Mouse (Mus musculus): ENCODE results near the gene Tcp11x2. TPM values are rescaled to one million over a fixed set of nuclear protein-coding genes. Genes with fewer than 3 reads are reported as not detected.

Tcp11x2 gene
- polyA plus RNA-seq (2015; fragmentation: Nextera tagmentation; extraction: Ambion mirVana): not detected in 2 replicates

DNA sequence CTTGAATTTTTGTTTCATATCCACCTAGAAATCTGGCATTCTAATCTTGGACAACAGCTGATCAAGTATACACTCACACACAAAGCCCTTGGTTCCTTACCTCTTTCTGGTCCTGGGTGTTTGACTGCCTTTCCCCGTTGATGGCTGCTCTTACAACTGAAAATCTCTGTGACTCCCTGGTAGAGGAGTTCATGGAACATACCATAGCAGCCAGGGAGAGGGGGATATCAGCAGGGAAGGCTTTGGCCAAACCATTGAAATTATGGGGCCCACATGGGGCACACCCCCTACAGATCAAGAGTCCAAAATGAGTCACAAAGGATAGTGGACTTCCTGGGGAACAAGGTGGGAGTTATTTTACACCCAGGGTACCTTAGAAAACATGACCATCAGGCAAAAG lies at the start of gene Tcp11x2:
Tcp11x2 (minus strand) TSS at position 158 of the 400 bp plus-strand sequence.
- 71% methylated on average over 1 of the region's 1 CpGs for WGBS

GRCm38 (mm10) chrX:135743056-135743355 lies 49.4 kb upstream of the Tcp11x2 start:
- H3K9me3 ChIP-seq (ENCODE audit: control insufficient read depth, low read length): no peaks in the 10 kb centered on the region
- WGBS: 8% methylated on average over 7 of the region's 7 CpGs
- ATAC-seq: no peak; the same call in 1 of the 2 replicates
- H3K4me3 ChIP-seq (ENCODE audit: low read length): peak overlapping the region; percentile 66
- no peaks in the 10 kb centered on the region for H3K27me3 ChIP-seq (replicated peaks; ENCODE audit: control insufficient read depth, insufficient read depth, low read length)
- peak overlapping the region; percentile 73 for H3K9ac ChIP-seq (ENCODE audit: low read depth, low read length)
- no peaks in the 10 kb centered on the region for H3K4me1 ChIP-seq (ENCODE audit: control insufficient read depth, insufficient read depth, low read length)
- no peaks in the 10 kb centered on the region for H3K36me3 ChIP-seq (ENCODE audit: control insufficient read depth, insufficient read depth, low read length)
- H3K4me2 ChIP-seq (ENCODE audit: low read depth, low read length): peak overlapping the region; percentile 51
- peak overlapping the region; percentile 33 for H3K27ac ChIP-seq (ENCODE audit: low read length)

More for the DNA sequence above, at the start of gene Tcp11x2:
- no peaks in the 10 kb centered on the region for H3K27me3 ChIP-seq (replicated peaks; ENCODE audit: control insufficient read depth, insufficient read depth, low read length)
- H3K4me3 ChIP-seq (ENCODE audit: low read length): no peak within 1 kb of the TSS
- no peak within 1 kb of the TSS for H3K4me2 ChIP-seq (ENCODE audit: low read depth, low read length)
- H3K9me3 ChIP-seq (ENCODE audit: control insufficient read depth, low read length): no peaks in the 10 kb centered on the region
- ATAC-seq: no peak
- H3K9ac ChIP-seq (ENCODE audit: low read depth, low read length): no peak within 1 kb of the TSS
- no peak within 1 kb of the TSS for H3K27ac ChIP-seq (ENCODE audit: low read length)
- no peaks in the 10 kb centered on the region for H3K4me1 ChIP-seq (ENCODE audit: control insufficient read depth, insufficient read depth, low read length)
- H3K36me3 ChIP-seq (ENCODE audit: control insufficient read depth, insufficient read depth, low read length): no peaks in the 10 kb centered on the region

DNA sequence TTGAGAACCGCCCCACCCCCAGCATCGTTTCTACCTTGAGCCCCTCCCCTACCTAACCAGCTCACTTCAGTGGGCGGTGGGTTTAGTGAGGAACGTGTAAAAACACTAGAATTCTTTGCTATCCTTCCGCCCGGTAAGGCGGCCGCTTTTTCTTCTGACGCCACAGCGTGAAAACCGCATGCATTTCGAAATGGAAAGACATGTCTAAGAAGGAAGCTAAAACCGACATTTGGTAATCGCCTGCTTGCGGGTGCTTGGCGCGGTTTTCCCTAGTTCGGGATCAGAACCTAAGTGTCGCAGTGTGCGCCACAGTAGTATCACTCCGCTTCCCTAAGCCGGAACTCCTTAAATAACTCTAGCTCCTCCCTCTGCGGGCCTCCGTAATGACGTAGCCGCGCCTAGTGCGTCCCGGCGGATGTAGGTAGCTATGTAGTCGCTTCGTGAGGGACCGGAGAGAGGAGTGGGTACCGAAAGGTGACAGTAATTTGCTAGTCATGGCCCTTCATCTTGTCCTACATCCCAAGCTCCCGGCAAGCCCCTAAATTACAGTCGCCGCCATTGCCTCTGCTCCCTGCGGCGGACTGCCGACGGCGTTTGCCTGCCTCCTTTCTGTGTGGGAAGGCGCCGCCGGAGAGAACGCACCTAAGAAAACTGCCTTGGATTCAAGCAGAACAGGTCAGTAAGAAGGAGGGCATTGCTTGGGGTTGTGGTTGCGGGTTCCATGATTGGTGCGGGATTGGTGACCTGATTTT lies 48.9 kb upstream of the Tcp11x2 start, which contains the start of the genes Armcx5 and Gprasp1:
Armcx5 (plus strand) TSS at position 430 of the 752 bp plus-strand sequence.
Gprasp1 (plus strand) TSS at position 430 of the 752 bp plus-strand sequence.
- Histone ChIP-seq H3K27ac (ENCODE audit: low read length) (peak within 1 kb of the TSS; percentile 68), H3K4me3 (ENCODE audit: low read length) (peak within 1 kb of the TSS; percentile 66), H3K4me1 (ENCODE audit: control insufficient read depth, insufficient read depth, low read length) (no peaks in the 10 kb centered on the region), H3K9me3 (ENCODE audit: control insufficient read depth, low read length) (no peaks in the 10 kb centered on the region), H3K36me3 (ENCODE audit: control insufficient read depth, insufficient read depth, low read length) (no peaks in the 10 kb centered on the region), H3K9ac (ENCODE audit: low read depth, low read length) (peak within 1 kb of the TSS; percentile 73), H3K4me2 (ENCODE audit: low read depth, low read length) (peak within 1 kb of the TSS; percentile 51), H3K27me3 (replicated peaks; ENCODE audit: control insufficient read depth, insufficient read depth, low read length) (no peaks in the 10 kb centered on the region)
- ATAC-seq: peak; percentile 99
- 16% methylated on average over 48 of the region's 48 CpGs for WGBS

DNA sequence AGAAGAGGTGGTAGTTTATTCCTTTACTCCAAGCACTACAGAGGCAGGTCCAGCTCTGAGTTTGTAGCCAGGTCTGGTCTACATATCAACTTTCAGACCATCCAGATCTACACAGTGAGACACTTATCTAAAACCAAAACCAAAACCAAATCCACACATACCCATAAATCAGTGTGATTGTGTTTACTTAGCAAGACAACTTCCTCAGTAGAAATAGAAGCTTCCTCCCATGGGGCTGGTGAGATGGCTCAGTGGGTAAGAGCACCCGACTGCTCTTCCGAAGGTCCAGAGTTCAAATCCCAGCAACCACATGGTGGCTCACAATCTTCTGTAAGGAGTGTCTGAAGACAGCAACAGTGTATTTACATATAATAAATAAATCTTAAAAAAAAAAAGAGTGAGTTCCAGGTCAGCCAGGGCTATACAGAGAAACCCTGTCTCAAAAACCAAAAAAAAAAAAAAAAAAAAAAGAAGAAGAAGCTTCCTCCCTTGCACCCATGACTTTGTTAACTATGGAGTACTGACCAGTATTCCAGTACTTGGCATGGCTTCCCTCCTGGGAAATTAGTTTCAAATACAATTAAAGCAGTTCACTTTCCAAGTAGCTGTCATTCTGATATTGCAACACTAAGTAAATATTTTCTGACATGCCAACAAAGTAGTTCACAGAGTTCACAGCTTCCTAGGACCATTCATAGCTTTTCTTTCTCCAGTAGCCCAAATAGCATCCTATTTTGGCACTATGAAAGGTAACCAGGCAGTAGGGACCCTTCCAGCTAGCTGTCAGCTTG lies 45.3 kb upstream of the Tcp11x2 start:
- 82% methylated on average over 2 of the region's 2 CpGs for WGBS
- no peaks in the 10 kb centered on the region for H3K36me3 ChIP-seq (ENCODE audit: control insufficient read depth, insufficient read depth, low read length)
- H3K9me3 ChIP-seq (ENCODE audit: control insufficient read depth, low read length): no peaks in the 10 kb centered on the region
- H3K27me3 ChIP-seq (replicated peaks; ENCODE audit: control insufficient read depth, insufficient read depth, low read length): no peaks in the 10 kb centered on the region
- H3K27ac ChIP-seq (ENCODE audit: low read length): no peak overlapping the region
- H3K4me3 ChIP-seq (ENCODE audit: low read length): no peak overlapping the region
- H3K9ac ChIP-seq (ENCODE audit: low read depth, low read length): no peak overlapping the region
- H3K4me1 ChIP-seq (ENCODE audit: control insufficient read depth, insufficient read depth, low read length): no peaks in the 10 kb centered on the region
- no peak overlapping the region for H3K4me2 ChIP-seq (ENCODE audit: low read depth, low read length)
- no peak for ATAC-seq

DNA sequence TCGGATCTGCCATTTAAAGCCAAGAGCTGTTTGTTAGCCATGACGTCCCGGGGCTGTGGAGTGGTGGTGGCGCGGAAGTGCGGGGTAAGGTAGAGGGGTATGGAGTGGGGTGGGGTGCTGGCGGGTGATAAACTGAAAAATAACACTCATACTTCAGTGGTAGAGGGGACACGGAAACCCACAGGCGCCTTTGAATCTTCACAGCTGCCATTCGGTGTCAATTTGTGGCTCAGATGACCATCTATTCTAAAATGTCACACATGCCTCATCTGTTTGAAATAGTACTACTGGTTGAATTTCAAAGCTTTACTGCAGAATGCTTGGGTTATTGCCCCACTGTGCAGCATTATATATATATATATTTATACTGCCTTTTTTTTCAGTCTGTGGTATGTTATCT lies 31.6 kb upstream of the Tcp11x2 start, which contains the start of gene Tmsb15a:
Tmsb15a (minus strand) TSS at position 101 of the 400 bp plus-strand sequence.
- H3K9me3 ChIP-seq (ENCODE audit: control insufficient read depth, low read length): no peaks in the 10 kb centered on the region
- no peaks in the 10 kb centered on the region for H3K36me3 ChIP-seq (ENCODE audit: control insufficient read depth, insufficient read depth, low read length)
- H3K9ac ChIP-seq (ENCODE audit: low read depth, low read length): no peak within 1 kb of the TSS
- H3K4me1 ChIP-seq (ENCODE audit: control insufficient read depth, insufficient read depth, low read length): no peaks in the 10 kb centered on the region
- H3K4me3 ChIP-seq (ENCODE audit: low read length): no peak within 1 kb of the TSS
- no peak for ATAC-seq
- no peaks in the 10 kb centered on the region for H3K27me3 ChIP-seq (replicated peaks; ENCODE audit: control insufficient read depth, insufficient read depth, low read length)
- H3K27ac ChIP-seq (ENCODE audit: low read length): no peak within 1 kb of the TSS
- no peak within 1 kb of the TSS for H3K4me2 ChIP-seq (ENCODE audit: low read depth, low read length)
- 85% methylated on average over 10 of the region's 10 CpGs for WGBS

DNA sequence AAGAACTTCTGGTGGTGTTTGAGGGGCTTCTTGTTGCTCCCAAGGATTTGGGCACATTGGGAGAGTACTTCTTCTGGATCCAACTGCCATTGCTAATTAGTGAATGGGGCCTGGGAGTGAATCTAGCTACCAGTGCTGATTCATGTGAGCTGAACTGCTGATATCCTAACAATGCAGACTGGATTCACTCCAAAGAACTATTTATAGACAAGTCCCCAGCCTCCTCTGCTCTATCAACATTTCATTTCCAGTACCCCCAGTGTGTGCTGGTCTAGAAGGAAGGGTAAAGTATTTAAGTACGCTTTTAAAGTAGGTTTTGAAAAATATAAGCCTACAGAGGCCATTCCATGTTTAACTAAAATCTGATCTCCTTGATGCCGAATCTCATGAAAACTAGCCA lies 19.3 kb upstream of the Tcp11x2 start:
- no peaks in the 10 kb centered on the region for H3K36me3 ChIP-seq (ENCODE audit: control insufficient read depth, insufficient read depth, low read length)
- no peak overlapping the region for H3K4me2 ChIP-seq (ENCODE audit: low read depth, low read length)
- H3K4me3 ChIP-seq (ENCODE audit: low read length): no peak overlapping the region
- H3K27ac ChIP-seq (ENCODE audit: low read length): no peak overlapping the region
- no peaks in the 10 kb centered on the region for H3K4me1 ChIP-seq (ENCODE audit: control insufficient read depth, insufficient read depth, low read length)
- 84% methylated on average over 2 of the region's 2 CpGs for WGBS
- no peaks in the 10 kb centered on the region for H3K9me3 ChIP-seq (ENCODE audit: control insufficient read depth, low read length)
- H3K27me3 ChIP-seq (replicated peaks; ENCODE audit: control insufficient read depth, insufficient read depth, low read length): no peaks in the 10 kb centered on the region
- no peak for ATAC-seq
- no peak overlapping the region for H3K9ac ChIP-seq (ENCODE audit: low read depth, low read length)

GRCm38 (mm10) chrX:135704349-135704748 lies 10.8 kb upstream of the Tcp11x2 start:
- 45% methylated on average over 2 of the region's 2 CpGs for WGBS
- H3K9ac ChIP-seq (ENCODE audit: low read depth, low read length): no peak overlapping the region
- no peak overlapping the region for H3K4me2 ChIP-seq (ENCODE audit: low read depth, low read length)
- H3K9me3 ChIP-seq (ENCODE audit: control insufficient read depth, low read length): no peaks in the 10 kb centered on the region
- no peaks in the 10 kb centered on the region for H3K27me3 ChIP-seq (replicated peaks; ENCODE audit: control insufficient read depth, insufficient read depth, low read length)
- H3K27ac ChIP-seq (ENCODE audit: low read length): no peak overlapping the region
- H3K36me3 ChIP-seq (ENCODE audit: control insufficient read depth, insufficient read depth, low read length): no peaks in the 10 kb centered on the region
- no peak for ATAC-seq
- H3K4me1 ChIP-seq (ENCODE audit: control insufficient read depth, insufficient read depth, low read length): no peaks in the 10 kb centered on the region
- H3K4me3 ChIP-seq (ENCODE audit: low read length): no peak overlapping the region

DNA sequence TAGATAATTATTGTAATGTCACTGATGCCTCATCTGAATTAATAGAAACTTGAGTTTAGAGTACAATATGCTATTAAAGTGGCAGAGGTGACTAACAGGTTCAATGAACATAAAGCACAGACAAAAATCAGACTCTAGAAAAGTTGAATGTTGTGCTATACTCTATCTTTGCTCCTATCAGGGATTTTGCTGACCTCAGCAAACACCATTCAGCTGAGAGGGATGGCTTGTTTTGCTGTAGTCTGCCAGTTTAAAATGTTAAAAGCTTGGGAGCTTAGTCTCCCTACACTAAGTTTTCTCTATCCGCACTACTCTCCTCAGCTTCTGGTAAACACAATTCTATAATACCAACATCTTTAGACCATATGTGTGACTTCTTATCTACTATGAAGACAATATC lies 9.5 kb upstream of the Tcp11x2 start:
- Histone ChIP-seq H3K4me2 (ENCODE audit: low read depth, low read length) (no peak overlapping the region), H3K9ac (ENCODE audit: low read depth, low read length) (no peak overlapping the region), H3K9me3 (ENCODE audit: control insufficient read depth, low read length) (no peaks in the 10 kb centered on the region), H3K4me3 (ENCODE audit: low read length) (no peak overlapping the region), H3K27me3 (replicated peaks; ENCODE audit: control insufficient read depth, insufficient read depth, low read length) (no peaks in the 10 kb centered on the region), H3K4me1 (ENCODE audit: control insufficient read depth, insufficient read depth, low read length) (no peaks in the 10 kb centered on the region), H3K27ac (ENCODE audit: low read length) (no peak overlapping the region), H3K36me3 (ENCODE audit: control insufficient read depth, insufficient read depth, low read length) (no peaks in the 10 kb centered on the region)
- WGBS: 83% methylated on average over 1 of the region's 1 CpGs
- no peak for ATAC-seq

GRCm38 (mm10) chrX:135687802-135688201 lies 5.8 kb downstream of the Tcp11x2 start:
- no peaks in the 10 kb centered on the region for H3K27me3 ChIP-seq (replicated peaks; ENCODE audit: control insufficient read depth, insufficient read depth, low read length)
- H3K4me3 ChIP-seq (ENCODE audit: low read length): no peak overlapping the region
- no peak overlapping the region for H3K4me2 ChIP-seq (ENCODE audit: low read depth, low read length)
- no peak overlapping the region for H3K9ac ChIP-seq (ENCODE audit: low read depth, low read length)
- H3K36me3 ChIP-seq (ENCODE audit: control insufficient read depth, insufficient read depth, low read length): no peaks in the 10 kb centered on the region
- WGBS: 71% methylated on average over 3 of the region's 3 CpGs
- H3K4me1 ChIP-seq (ENCODE audit: control insufficient read depth, insufficient read depth, low read length): no peaks in the 10 kb centered on the region
- no peaks in the 10 kb centered on the region for H3K9me3 ChIP-seq (ENCODE audit: control insufficient read depth, low read length)
- H3K27ac ChIP-seq (ENCODE audit: low read length): no peak overlapping the region
- ATAC-seq: no peak
